Mouse (Mus musculus) R1 (cell line): Measurements from ENCODE around the gene Ccdc28a.

ENCODE experiments used
- DNase-seq: peaks from one replicate; pipeline ENCODE4 v3.0.0-alpha.2; 2018; ENCODE audit warnings: low read depth, low spot score

The Ccdc28a gene

GRCm38 (mm10) chr10:18194737-18195141 lies 40.1 kb downstream of the Ccdc28a start:
- DNase-seq, result peak; percentile 89

- no peak for DNase-seq
These were observed 40.6 kb downstream of the Ccdc28a start for GRCm38 (mm10) chr10:18194156-18194555.

- DNase-seq, result no peak
These were observed 41.6 kb downstream of the Ccdc28a start for GRCm38 (mm10) chr10:18193221-18193620.

GRCm38 (mm10) chr10:18191706-18192105 lies 43.1 kb downstream of the Ccdc28a start:
- no peak for DNase-seq

GRCm38 (mm10) chr10:18189498-18189897 lies 45.3 kb downstream of the Ccdc28a start:
- no peak for DNase-seq

- no peak for DNase-seq
These were observed 46.2 kb downstream of the Ccdc28a start for GRCm38 (mm10) chr10:18188564-18188963.

GRCm38 (mm10) chr10:18182246-18182645 lies 52.6 kb downstream of the Ccdc28a start:
- DNase-seq, result no peak

- DNase-seq, result no peak
These were observed 57.5 kb downstream of the Ccdc28a start for GRCm38 (mm10) chr10:18177304-18177703.

- DNase-seq, result no peak
These were observed 58.1 kb downstream of the Ccdc28a start for GRCm38 (mm10) chr10:18176722-18177121.

GRCm38 (mm10) chr10:18175087-18175486 lies 59.7 kb downstream of the Ccdc28a start:
- DNase-seq, result no peak
